Mouse (Mus musculus): ENCODE results near the gene Fstl3.

DNA sequence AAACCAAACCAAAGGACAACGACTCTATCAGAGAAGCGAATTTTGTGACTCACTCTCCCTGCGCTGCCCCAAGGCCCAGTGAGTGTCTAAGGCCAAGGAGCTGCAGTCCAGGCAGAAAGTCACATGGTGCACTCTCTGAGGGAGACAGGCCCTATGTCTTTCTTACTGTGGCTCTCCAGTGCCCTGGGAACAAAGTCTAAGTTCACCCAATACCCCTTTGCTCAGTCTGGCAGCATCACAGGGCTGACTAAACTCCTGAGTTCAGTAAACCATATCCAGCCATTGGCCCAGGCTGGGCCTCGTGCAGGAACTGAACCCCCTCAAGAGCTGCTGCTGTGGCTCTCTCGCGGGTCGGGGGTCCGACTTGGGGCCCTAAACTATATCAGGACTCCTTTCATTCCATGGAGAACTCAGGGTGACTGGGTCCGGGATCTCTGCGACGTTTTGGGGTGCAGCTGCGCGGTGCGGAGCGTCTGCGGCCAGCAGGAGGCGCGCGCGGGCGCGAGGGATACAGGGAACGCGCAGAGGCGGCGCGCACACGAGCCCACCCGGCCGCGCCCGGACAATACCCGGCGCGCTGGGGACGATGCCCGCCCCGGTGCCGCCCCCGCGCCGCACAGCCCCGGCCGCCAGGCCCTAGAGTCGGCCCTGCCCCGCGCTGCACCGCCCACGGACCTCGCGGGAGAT is 16.1 kb downstream of the Fstl3 start, which contains the start of gene Palm:
- no peak for TF ChIP-seq POLR2A (IDR thresholded peaks at IDR 0.05; ENCODE audit: low read depth, low read length)
- peak; percentile 71 for TF ChIP-seq CTCF (conservative IDR thresholded peaks at IDR 0.05; ENCODE audit: insufficient read depth, insufficient read length, low read depth, low read length)

All from kidney, adult 2 months (tissue).